Mouse (Mus musculus): ENCODE data around the gene Pnn.
A peak's percentile ranks its signal among the peaks of the same experiment; 100 is the strongest.
"Not testable (repeated sequence)": the region's sequence is repeated elsewhere in the genome, so short reads cannot be mapped to it uniquely, and the experiment has no call there.

Pnn gene

DNA sequence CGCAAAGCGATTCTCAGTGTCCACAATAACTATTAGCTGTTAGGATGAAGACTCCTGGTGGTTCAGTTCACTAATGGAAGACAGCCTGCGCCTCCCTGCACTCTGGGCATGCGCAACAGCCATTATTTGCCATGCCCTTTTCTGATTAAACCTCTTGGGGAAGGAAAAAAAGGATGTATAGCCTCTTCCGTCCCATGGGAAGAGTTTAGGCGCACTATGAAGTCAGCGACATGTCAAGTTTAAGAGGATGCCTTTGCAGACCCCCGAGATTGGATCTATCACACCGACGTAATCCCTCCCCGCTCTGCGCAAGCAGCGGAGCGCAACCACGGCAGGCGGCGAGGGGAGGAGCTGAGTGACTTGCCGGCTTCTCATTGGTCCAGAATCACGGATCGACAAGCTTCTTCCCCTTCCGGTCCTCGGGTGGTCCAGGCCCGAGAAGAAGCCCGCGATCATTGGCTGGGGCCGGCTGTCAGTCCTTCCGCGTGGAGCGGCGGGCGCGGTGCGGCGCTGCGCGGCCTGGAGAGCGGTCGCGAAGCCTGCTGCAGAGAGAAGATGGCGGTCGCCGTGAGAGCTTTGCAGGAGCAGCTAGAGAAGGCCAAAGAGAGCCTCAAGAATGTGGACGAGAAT, at the start of gene Pnn:
Gene Pnn (plus strand): TSS at position 437 of the 630 bp plus-strand sequence.
- peak; percentile 98 to 99 for DNase-seq (ENCODE audit: low spot score in 2 of 2)

DNA sequence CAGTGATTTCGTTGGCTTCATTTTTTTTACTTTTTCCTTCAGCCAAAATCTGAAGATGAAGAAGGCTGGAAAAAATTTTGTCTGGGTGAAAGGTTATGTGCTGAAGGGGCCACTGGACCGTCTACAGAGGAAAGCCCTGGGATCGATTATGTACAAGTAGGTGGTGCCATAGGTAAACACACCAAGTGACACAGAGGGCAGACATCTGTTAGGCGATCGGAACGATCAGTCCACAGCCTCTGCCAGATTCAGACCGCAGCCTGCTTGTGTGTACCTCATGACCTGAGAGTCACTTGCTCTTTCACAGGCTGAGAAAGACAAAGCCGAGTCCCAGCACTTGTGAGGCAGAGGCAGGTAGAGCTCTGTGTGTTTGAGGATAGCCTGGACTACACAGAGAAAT, 48.7 kb upstream of the Pnn start:
- DNase-seq (ENCODE audit: low spot score in 2 of 2), result no peak

DNA sequence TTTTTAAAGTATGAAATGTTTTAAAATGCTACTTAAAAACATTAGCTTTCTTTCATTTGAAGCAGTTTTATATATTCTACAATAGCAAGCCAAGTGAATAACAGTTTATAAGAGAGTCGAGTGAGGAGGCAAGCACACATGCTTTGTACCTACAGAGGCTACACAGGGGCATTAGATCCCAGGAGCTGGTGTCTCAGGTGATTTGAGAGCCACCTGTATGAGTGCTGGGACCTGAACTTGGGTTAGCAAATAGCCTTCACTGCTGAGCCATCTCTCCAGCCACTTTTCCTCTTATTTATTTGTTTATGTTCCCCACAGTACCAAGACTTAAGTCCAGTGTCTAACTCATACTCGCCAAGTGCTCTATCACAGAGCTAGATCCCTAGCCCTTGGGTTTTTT, 46.8 kb upstream of the Pnn start:
- DNase-seq (ENCODE audit: low spot score in 2 of 2), result no peak

DNA sequence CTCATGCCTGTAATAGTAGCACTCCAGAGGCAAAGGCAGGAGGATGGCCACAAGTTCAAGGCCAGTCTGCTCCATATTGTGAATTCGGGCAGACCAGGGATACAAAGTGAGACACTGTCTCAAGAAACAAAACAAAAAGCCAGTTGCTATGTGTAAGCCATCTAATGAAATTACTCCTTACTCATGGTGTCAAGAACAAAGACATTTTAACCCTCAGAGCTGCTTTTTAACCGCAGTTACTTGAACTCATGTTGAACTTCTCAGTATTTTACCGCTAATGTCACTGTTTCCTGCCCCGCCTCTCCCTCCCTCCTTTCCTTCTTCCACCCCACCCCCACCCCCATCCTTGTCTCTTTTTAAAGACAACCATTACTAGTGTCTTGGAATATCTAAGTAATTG, 45.4 kb upstream of the Pnn start:
- no peak for DNase-seq (ENCODE audit: low spot score in 2 of 2)

DNA sequence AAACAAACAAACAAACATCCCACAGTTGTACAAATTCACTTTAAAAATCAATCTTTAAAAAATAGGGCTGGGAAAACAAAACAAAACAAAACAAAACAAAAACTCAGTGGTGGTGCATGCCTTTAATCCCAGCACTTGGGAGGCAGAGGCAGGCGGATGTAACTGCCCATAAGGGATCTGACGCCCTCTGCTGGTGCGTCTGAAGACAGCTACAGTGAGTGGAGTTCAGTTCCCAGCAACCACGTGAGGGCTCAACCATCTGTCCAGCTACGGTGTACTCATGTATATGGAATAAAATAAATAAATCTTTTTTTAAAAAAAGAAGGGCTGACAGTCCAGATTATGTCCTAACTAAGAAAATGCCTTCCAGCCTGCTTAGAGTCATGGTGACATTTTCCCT, 34.6 kb upstream of the Pnn start:
- no peak for DNase-seq (ENCODE audit: low spot score in 2 of 2)

DNA sequence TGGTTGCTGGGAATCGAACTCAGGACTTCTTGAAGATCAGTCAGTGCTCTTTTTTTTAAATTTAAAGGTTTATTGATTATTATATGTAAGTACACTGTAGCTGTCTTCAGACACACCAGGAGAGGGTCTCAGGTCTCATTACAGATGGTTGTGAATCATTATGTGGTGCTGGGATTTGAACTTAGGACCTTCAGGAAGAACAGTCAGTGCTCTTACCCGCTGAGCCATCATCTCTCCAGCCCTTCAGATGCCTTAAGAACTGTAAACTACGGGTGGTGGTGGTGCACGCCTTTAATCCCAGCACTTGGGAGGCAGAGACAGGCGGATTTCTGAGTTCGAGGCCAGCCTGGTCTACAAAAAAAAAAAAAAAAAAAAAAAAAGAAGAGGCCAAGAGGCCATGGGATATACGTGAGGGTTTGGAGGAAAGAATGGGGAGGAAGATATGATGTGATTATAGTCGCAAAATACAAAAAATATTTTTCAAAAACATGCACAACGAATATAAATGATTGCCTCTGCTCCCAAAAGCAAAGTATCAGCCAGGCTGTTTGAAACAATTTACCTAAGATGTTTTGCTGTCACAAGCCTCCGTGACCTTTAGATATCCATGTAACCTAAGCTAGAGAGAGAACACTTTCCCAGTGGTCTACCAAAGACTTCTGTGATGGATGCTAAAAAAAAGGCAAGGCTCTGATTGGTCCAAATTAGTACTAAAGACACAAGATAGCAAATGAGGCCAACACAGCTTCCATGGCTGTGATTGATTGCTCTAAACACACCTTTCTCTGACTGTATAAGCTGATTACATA, 27.3 kb upstream of the Pnn start:
- DNase-seq (ENCODE audit: low spot score in 2 of 2), result no peak

DNA sequence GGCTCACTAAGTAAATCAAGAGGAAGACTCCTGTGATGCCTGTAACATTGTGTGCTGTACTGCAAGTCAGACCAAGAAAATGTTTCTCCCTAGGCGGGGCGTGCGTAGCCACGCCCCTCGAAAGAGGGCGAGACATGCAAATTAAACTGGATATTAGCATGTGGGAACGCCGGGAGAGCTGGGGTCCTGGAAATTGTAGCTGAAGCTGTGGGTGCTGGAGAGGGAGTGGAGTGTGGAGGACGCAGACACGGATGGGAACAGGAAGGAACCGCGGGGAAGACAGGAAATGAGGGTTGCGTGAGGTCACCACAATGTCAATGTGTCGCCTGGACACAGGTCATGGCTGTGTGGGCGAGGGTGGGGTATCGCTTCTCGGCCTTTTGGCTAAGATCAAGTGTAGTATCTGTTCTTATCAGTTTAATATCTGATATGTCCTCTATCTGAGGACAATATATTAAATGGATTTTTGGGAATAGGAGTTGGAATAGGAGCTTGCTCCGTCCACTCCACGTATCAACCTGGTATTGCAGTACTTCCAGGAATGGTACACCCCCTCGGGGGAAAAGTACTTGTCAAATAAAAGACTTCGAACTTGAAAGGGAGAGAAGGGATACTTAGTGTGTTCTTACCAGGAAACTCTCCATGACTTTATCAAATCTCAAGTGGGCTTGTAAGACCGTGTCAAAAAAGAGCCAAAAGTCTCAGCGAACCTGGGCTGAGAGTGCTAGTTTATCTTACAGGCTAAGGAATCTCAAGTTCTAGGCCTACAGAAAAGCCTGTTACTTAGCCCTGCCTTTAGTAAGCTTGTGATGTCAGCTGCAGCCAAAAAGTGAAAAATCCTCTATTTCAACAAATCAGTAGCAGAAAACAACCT, 26.5 kb upstream of the Pnn start:
- DNase-seq (ENCODE audit: low spot score in 2 of 2), result peak; percentile 10 to 12

DNA sequence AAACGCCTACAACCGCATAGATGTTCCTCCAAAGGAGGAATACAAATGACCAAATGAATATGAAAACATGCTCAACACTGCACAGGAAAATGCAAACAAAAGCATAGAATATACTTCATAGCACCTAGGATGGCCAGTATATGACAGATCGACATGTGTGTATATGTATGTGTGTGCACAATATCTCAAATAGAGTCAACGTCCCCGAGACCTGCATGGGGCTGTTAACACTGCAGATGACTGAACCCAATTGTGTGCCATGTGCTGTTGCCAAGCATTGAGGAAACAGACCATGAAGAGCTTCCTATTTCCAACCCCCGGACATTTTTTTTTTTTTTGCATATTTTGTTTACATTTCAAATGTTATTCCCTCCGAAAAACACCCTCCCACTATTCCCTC, 25.8 kb upstream of the Pnn start:
- no peak for DNase-seq (ENCODE audit: low spot score in 2 of 2)

DNA sequence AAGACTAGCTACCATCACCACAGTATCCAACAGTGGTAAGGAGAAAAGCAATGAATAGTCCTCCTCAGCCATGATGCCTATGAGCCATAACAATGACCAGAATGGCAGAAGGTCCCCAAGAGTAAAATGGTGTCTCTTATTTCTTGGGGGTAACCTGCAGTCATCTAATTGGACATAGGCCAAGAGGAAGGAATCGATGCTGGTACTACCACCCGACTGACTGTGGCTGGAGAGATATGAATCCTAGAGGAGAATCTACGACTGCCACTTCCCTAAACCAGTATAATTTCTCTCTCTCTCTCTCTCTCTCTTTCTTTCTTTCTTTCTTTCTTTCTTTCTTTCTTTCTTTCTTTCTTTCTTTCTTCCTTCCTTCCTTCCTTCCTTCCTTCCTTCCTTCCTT, 14.2 kb upstream of the Pnn start:
- no peak for DNase-seq (ENCODE audit: low spot score in 2 of 2)

DNA sequence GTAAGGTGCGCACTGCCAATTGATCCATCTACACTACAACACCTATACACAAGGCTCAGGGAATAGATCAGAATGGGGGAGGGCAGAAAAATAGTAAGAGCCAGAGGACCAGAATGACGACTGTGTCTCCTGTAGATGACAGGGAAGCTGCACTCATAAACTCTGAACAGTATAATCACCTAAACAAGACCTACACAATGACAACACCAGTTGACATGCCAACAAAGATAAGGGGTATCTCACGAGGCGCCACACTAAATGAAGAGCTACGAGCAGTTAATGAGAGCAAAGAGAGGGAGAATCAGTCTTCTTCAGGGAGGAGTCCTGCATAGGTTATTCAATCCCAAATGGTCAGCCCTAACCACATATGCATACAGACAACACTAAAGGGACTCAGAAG, 13.5 kb upstream of the Pnn start:
- no peak for DNase-seq (ENCODE audit: low spot score in 2 of 2)

DNA sequence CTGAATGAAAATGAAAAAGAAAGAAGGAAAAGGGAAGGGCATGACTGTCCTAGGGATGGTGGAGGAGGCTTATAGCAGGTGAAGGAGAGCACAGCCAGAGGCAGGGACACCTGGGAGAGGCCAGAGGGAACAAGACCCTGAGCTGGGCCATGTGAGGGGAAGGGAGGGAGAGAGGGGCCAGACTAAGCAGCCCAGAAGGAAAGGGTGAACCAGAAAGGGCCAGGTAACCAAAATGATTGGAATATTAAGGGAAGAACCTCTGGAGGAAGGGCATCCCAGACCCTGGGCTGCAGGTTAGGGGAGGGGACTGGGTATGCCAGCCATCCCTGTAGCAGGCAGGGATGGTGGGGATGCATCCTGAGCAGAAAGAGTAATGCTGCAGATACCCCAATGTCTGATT, 12.7 kb upstream of the Pnn start:
- no peak for DNase-seq (ENCODE audit: low spot score in 2 of 2)

DNA sequence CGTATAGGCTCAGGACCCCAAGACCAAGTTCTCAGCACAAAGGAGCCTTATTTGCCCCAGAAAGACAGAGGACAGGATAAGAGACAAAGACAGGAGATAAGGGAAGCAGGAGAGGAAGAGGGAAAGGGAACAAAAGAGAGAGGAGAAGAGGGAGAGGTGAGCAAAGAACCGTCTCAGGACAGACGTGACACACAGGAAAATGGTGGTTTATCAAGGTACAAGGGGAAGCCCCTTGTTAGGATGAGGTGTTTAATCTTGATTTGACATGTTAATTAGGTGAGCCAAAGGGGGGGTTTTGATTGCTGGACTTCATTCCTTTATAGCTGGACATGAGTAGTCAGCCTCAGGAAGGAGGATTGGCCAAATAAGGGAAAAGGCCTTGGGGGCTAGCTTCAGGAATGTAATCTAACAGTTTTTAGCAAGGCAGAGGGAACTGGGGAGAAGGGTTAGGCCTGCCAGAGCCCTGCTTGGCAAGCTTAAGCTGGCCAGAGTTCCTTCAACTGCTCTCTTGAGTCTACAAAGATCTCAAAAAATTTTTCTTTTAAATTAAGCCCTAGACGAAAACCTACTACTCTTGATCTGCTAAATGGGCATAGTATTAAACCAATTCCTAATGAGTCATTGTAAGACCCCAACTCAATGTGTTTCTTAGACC, 11.4 kb upstream of the Pnn start:
- no peak for DNase-seq (ENCODE audit: low spot score in 2 of 2)

DNA sequence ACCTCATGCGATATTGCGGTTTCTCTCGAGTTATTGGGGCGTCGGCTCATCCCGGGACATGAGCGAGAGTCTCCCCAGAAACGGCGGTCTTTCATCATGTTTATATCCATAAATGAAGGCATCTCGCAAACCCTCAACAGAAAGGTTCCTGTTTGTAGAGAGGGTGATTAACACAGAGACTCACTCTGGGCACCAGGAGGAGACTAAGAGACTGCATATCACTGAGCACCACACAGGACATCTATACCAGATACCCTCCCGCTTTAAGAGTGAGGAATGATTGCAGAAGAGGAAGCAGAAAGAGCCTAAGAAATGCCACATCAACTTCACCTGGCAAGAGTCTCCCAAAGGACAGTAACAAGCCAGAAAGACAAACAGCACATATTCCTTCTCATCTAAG, 10.5 kb upstream of the Pnn start:
- DNase-seq (ENCODE audit: low spot score in 2 of 2), result no peak

DNA sequence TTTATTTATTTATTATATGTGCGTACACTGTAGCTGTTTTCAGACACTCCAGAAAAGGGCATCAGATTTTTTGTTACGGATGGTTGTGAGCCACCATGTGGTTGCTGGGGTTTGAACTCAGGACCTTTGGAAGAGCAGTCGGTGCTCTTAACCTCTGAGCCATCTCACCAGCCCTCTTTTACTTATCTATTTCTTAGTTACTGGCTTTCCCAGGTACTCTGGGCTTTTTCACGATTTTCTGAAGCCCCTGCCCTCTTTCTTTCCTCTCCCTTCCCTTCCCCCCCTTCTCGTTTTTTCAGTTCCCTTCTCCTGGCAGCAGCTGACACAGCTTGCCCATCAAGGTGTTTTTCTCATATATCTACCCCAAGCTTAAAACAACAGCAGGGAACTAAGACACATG, 8.4 kb upstream of the Pnn start:
- DNase-seq (ENCODE audit: low spot score in 2 of 2), result not testable (repeated sequence)

DNA sequence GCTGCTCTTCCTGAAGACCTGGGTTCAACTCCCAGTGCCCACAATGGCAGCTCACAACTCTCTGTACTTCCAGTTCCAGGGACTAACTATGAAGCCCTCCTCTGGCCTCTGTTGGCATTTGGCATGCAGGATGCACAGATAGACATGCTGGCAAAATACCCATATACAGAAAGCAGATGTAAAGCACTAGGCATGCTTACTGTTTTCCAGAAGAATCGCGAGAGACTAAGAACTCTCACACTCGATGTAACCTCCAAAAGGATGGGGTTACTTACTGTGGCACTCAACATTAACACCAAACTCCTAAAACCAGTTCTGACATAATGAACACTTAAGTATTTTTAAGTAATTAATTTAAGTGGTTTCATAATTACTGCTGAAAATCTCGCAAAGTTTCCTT, 6.4 kb upstream of the Pnn start:
- DNase-seq (ENCODE audit: low spot score in 2 of 2), result no peak

DNA sequence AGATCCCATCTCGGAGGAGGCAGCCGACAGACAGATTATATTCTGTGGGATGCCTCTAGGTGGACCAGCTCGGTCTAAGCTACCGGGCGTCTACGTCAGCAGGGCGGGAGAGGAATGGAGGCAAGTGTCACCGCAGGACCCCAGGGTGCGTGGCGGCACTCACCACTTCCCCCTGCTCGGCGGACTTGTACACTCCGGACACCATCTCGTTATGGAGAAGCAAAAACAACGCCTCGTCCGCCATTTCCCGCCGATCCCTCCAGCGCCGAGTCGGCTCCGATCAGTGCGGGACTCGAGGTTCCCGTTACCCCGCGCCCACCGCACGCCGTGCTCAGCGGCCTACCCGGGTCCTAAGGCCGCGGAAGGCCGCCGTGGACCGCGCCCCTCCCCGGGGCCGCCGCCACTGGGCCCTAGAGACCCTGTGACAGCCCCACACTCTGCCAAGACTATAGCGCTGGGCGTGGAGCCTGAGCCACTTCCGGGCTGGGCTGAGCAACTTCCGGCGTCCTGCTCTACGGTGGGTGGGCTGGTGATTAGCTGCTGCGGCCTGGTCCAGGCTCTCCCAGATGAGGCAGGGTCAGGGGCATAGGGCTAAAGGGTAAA, 5.6 kb upstream of the Pnn start, which contains the start of gene Trappc6b:
Gene Trappc6b (minus strand): TSS at position 480 of the 603 bp plus-strand sequence.
- DNase-seq (ENCODE audit: low spot score in 2 of 2), result peak; percentile 84 to 85

DNA sequence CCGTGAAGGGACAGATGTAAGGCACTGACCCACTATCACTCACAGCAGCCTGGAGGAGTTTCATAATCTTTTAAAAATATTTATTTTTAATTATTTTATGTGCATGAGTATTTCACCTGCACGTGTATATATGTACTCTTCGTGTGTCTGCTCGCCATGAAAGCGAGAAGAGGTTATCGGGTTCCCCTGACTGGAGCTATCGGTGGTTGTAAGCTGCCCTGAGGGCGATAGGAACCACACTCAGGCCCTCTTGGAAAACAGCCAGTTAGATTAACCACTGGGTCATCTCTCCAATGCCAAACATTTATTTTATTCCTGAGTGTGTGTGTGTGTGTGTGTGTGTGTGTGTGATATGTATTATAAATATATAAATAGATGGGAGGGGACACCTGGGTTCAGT, 1.8 kb upstream of the Pnn start:
- no peak for DNase-seq (ENCODE audit: low spot score in 2 of 2)

DNA sequence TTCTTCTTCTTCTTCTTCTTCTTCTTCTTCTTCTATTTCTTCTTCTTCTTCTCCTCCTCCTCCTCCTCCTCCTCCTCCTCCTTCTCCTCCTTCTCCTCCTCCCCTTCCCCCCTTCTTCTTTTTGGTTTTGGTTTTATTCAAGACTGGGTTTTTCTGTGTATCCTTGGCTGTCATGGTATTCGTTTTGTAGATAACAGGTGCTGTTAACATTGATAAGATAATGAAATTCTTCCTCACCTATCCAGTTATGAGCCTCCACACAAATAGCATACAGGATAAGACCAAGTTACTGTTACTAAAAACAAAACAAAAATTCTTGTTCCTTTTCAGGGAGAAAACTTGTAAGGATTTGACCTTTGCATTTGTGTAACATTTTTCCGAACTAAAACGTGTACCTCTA, 908 bp upstream of the Pnn start:
- DNase-seq (ENCODE audit: low spot score in 2 of 2), result no peak

DNA sequence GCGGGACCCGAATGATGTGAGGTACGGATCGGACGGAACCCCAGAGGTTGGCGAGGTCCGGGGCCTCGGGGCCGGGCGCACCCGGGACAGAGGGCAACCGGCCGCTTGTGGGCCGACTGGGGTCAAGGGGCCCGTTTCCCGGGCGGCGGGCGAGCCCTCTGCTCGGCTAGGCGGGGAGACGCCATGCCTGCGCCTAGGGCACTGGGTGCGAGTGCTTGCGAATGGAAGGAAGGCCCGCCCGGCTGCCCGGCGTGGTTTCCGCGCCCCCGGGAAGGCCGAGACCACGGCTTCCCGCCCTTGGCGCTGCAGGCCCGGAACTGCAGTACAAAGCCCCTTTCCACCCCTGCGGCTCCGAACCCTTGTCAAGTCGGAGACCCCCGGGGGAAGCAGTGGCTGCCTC, 411 bp downstream of the Pnn start:
- no peak for DNase-seq (ENCODE audit: low spot score in 2 of 2)

DNA sequence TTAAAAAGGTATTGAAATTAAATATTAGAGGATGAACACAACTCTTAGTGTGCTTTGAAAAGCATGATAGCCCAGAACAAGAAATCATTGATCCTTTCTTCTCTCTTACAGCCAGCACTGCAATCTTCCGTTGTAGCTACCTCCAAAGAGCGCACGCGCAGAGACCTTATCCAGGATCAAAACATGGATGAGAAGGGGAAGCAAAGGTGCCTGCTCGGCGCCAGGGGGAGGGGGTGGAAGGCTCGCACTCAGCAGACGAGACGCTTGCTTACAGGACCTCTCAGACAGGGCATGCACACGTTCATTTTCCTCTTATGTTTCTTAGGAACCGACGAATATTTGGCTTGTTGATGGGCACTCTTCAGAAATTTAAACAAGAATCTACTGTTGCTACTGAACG, 2.1 kb downstream of the Pnn start:
- no peak for DNase-seq (ENCODE audit: low spot score in 2 of 2)

DNA sequence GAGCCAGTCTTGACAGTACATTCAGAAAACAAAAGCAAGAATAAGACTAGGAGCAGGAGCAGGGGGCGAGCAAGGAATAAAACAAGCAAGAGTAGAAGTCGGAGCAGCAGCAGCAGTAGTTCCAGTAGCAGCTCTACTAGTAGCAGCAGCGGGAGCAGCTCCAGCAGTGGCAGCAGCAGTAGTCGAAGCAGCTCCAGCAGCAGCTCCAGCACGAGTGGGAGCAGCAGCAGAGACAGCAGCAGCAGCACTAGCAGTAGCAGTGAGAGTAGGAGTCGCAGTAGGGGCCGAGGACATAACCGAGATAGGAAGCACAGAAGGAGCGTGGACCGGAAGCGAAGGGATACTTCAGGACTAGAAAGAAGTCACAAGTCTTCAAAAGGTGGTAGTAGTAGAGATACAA, 5.6 kb downstream of the Pnn start:
- no peak for DNase-seq (ENCODE audit: low spot score in 2 of 2)

DNA sequence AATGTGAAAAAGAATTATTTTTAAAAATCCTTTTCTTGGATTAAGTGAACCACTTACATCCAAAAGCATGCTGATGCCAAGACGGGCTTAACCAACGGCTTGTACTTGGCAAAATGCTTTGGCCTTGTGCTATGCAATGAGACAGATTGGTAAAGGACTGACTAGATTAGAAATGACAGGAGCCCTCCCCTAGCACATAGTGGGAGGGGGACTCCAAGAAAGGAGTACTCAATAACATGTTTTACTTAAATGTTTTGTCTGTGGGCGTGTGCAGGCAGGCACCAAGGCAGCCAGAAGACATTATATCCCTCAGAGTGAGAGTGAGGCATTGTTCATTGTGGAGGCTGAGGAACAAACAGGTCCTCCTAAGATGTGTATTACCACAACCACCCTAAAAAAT, 7.4 kb downstream of the Pnn start:
- DNase-seq (ENCODE audit: low spot score in 2 of 2), result no peak
